Mouse (Mus musculus) hindbrain, embryonic 12.5 days (tissue): Measurements from ENCODE around the gene Pidd1. TPM values are rescaled to one million over a fixed set of nuclear protein-coding genes. Genes with fewer than 3 reads are reported as not detected.

ENCODE experiments used
- ATAC-seq: fragments of 200-750 bp; cut with Nextera tagmentation; 2 replicates; pipeline ENCODE4 v1.8.0; 2017; ENCODE audit warnings: moderate TSS enrichment; ENCODE audit not compliant: low FRiP score
- H3K27ac ChIP-seq: fragments of 300-500 bp; sonication (generic); 2 replicates; pipeline ENCODE4 v1.5.1; 2016; ENCODE audit warnings: mild to moderate bottlenecking
- H3K27me3 ChIP-seq: fragments of 300-500 bp; sonication (generic); 2 replicates; pipeline ENCODE4 v1.6.1; 2016; ENCODE audit warnings: mild to moderate bottlenecking
- H3K36me3 ChIP-seq: fragments of 300-500 bp; sonication (generic); 2 replicates; pipeline ENCODE4 v1.6.1; 2016; ENCODE audit warnings: mild to moderate bottlenecking
- H3K4me1 ChIP-seq: fragments of 300-500 bp; sonication (generic); 2 replicates; pipeline ENCODE4 v1.6.1; 2016
- H3K4me2 ChIP-seq: fragments of 300-500 bp; sonication (generic); replicated peaks from 2 replicates; pipeline ENCODE4 v1.6.1; 2016; ENCODE audit warnings: mild to moderate bottlenecking
- H3K4me3 ChIP-seq: fragments of 300-500 bp; sonication (generic); 2 replicates; pipeline ENCODE4 v1.5.1; 2016; ENCODE audit warnings: mild to moderate bottlenecking
- H3K9ac ChIP-seq: fragments of 300-500 bp; sonication (generic); 2 replicates; pipeline ENCODE4 v1.6.1; 2016; ENCODE audit warnings: mild to moderate bottlenecking, moderate library complexity
- H3K9me3 ChIP-seq: fragments of 300-500 bp; sonication (generic); replicated peaks from 2 replicates; pipeline ENCODE4 v1.6.1; 2016; ENCODE audit warnings: mild to moderate bottlenecking
- WGBS: fragments of 180-500 bp; shearing (Covaris S2); methylation state at CpG from one replicate; pipeline ENCODE4 v1.1.7; 2016; 5-methylcytosine and 5-hydroxymethylcytosine counted together
- polyA plus RNA-seq: library from polyadenylated mRNA; unstranded; fragments of >200 nt; fragmentation: Nextera tagmentation; extraction: Ambion mirVana; gene quantifications from 2 replicates; pipeline ENCODE4 v1.2.1, GENCODE M21; 2016

The Pidd1 gene
- 10.8 and 11.6 TPM in 2 replicates for polyA plus RNA-seq

- Histone ChIP-seq H3K27me3 (no peaks in the 10 kb centered on the region), H3K4me3 (peak within 1 kb of the TSS; percentile 39), H3K4me2 (peak within 1 kb of the TSS; percentile 72), H3K9ac (peak within 1 kb of the TSS; percentile 55), H3K9me3 (no peaks in the 10 kb centered on the region), H3K27ac (no peak within 1 kb of the TSS; the same call in 1 of the 2 replicates), H3K4me1 (peaks cover 30% of the 10 kb centered on the region), H3K36me3 (peaks cover 20% of the 10 kb centered on the region)
- no peak for ATAC-seq
- WGBS: under 1% methylated on average over 25 of the region's 25 CpGs
Measured at GRCm38 (mm10) chr7:141443828-141444237, at the start of gene Pidd1. Gene Pidd1 (minus strand): TSS chr7:141444025.

- H3K27ac ChIP-seq: no peak overlapping the region
- no peak overlapping the region for H3K4me3 ChIP-seq
- no peak for ATAC-seq
- no peak overlapping the region for H3K9ac ChIP-seq
- H3K4me1 ChIP-seq: no peaks in the 10 kb centered on the region
- WGBS: 83% methylated on average over 5 of the region's 5 CpGs
- H3K27me3 ChIP-seq: no peaks in the 10 kb centered on the region
- peaks cover 37% of the 10 kb centered on the region for H3K36me3 ChIP-seq
- H3K9me3 ChIP-seq: no peaks in the 10 kb centered on the region
- no peak overlapping the region for H3K4me2 ChIP-seq
Measured at GRCm38 (mm10) chr7:141492738-141493137, 48.9 kb upstream of the Pidd1 start.

- 82% methylated on average over 2 of the region's 2 CpGs for WGBS
- H3K27ac ChIP-seq: no peak overlapping the region
Measured at GRCm38 (mm10) chr7:141491151-141491550, 47.3 kb upstream of the Pidd1 start.

GRCm38 (mm10) chr7:141487141-141487540 is 43.3 kb upstream of the Pidd1 start:
- Histone ChIP-seq H3K4me3 (no peak overlapping the region), H3K4me2 (no peak overlapping the region), H3K9ac (no peak overlapping the region), H3K4me1 (peaks cover 15% of the 10 kb centered on the region), H3K27me3 (peaks cover 17% of the 10 kb centered on the region), H3K9me3 (no peaks in the 10 kb centered on the region), H3K27ac (no peak overlapping the region), H3K36me3 (peaks cover 5% of the 10 kb centered on the region; the same call in 1 of the 2 replicates)
- WGBS: 75% methylated on average over 7 of the region's 7 CpGs
- no peak for ATAC-seq

More at GRCm38 (mm10) chr7:141491151-141491550, 47.3 kb upstream of the Pidd1 start:
- Histone ChIP-seq H3K9me3 (no peaks in the 10 kb centered on the region), H3K36me3 (peaks cover 37% of the 10 kb centered on the region), H3K27me3 (no peaks in the 10 kb centered on the region), H3K4me3 (no peak overlapping the region), H3K4me1 (peaks cover 7% of the 10 kb centered on the region), H3K9ac (no peak overlapping the region), H3K4me2 (no peak overlapping the region)
- no peak for ATAC-seq

- 100% methylated on average over 1 of the region's 1 CpGs for WGBS
- peaks cover 21% of the 10 kb centered on the region for H3K4me1 ChIP-seq
- H3K36me3 ChIP-seq: no peaks in the 10 kb centered on the region
- no peak overlapping the region for H3K4me2 ChIP-seq
- no peak overlapping the region for H3K27ac ChIP-seq
- H3K9ac ChIP-seq: no peak overlapping the region
- no peak overlapping the region for H3K4me3 ChIP-seq
- ATAC-seq: no peak
- H3K27me3 ChIP-seq: peaks cover 18% of the 10 kb centered on the region
- H3K9me3 ChIP-seq: no peaks in the 10 kb centered on the region
Measured at GRCm38 (mm10) chr7:141486239-141486638, 42.4 kb upstream of the Pidd1 start.

- H3K27ac ChIP-seq: no peak overlapping the region
- peaks cover 25% of the 10 kb centered on the region for H3K4me1 ChIP-seq
- H3K36me3 ChIP-seq: no peaks in the 10 kb centered on the region
- no peak overlapping the region for H3K4me2 ChIP-seq
- H3K9me3 ChIP-seq: no peaks in the 10 kb centered on the region
- peaks cover 18% of the 10 kb centered on the region for H3K27me3 ChIP-seq
- no peak overlapping the region for H3K4me3 ChIP-seq
- H3K9ac ChIP-seq: no peak overlapping the region
- 85% methylated on average over 2 of the region's 2 CpGs for WGBS
- ATAC-seq: no peak
Measured at GRCm38 (mm10) chr7:141485606-141486005, 41.8 kb upstream of the Pidd1 start.

GRCm38 (mm10) chr7:141485186-141485585 is 41.4 kb upstream of the Pidd1 start:
- 71% methylated on average over 2 of the region's 2 CpGs for WGBS
- Histone ChIP-seq H3K27ac (no peak overlapping the region), H3K9ac (no peak overlapping the region), H3K36me3 (no peaks in the 10 kb centered on the region), H3K4me3 (no peak overlapping the region), H3K4me2 (no peak overlapping the region), H3K4me1 (peaks cover 25% of the 10 kb centered on the region), H3K9me3 (no peaks in the 10 kb centered on the region), H3K27me3 (peaks cover 18% of the 10 kb centered on the region)
- ATAC-seq: no peak

- peaks cover 18% of the 10 kb centered on the region for H3K27me3 ChIP-seq
- peaks cover 25% of the 10 kb centered on the region for H3K4me1 ChIP-seq
- no peak overlapping the region for H3K9ac ChIP-seq
- no peak overlapping the region for H3K4me3 ChIP-seq
- no peak overlapping the region for H3K4me2 ChIP-seq
- no peaks in the 10 kb centered on the region for H3K36me3 ChIP-seq
- no peak overlapping the region for H3K27ac ChIP-seq
- no peaks in the 10 kb centered on the region for H3K9me3 ChIP-seq
- ATAC-seq: no peak
- WGBS: 73% methylated on average over 5 of the region's 5 CpGs
Measured at GRCm38 (mm10) chr7:141484186-141485120, 40.6 kb upstream of the Pidd1 start.

GRCm38 (mm10) chr7:141483114-141483653 is 39.4 kb upstream of the Pidd1 start:
- H3K27me3 ChIP-seq: peaks cover 20% of the 10 kb centered on the region
- H3K4me2 ChIP-seq: peak overlapping the region; percentile 93
- peak overlapping the region; percentile 35 for H3K9ac ChIP-seq
- no peaks in the 10 kb centered on the region for H3K9me3 ChIP-seq
- H3K4me1 ChIP-seq: peaks cover 25% of the 10 kb centered on the region
- peak overlapping the region; percentile 64; the same call in 1 of the 2 replicates for H3K4me3 ChIP-seq
- H3K36me3 ChIP-seq: no peaks in the 10 kb centered on the region
- H3K27ac ChIP-seq: no peak overlapping the region
- ATAC-seq: no peak
- WGBS: 79% methylated on average over 5 of the region's 6 CpGs

GRCm38 (mm10) chr7:141482531-141483024 is 38.8 kb upstream of the Pidd1 start:
- Histone ChIP-seq H3K4me1 (peaks cover 24% of the 10 kb centered on the region), H3K4me3 (peak overlapping the region; percentile 64), H3K4me2 (peak overlapping the region; percentile 93), H3K9ac (peak overlapping the region; percentile 65), H3K9me3 (no peaks in the 10 kb centered on the region), H3K27me3 (peaks cover 26% of the 10 kb centered on the region), H3K27ac (no peak overlapping the region), H3K36me3 (no peaks in the 10 kb centered on the region)
- 5% methylated on average over 11 of the region's 11 CpGs for WGBS
- ATAC-seq: peak; percentile 14; the same call in 1 of the 2 replicates

- ATAC-seq: peak; percentile 58
- peak overlapping the region; percentile 93 for H3K4me2 ChIP-seq
- peak overlapping the region; percentile 17; the same call in 1 of the 2 replicates for H3K27ac ChIP-seq
- no peaks in the 10 kb centered on the region for H3K9me3 ChIP-seq
- WGBS: under 1% methylated on average over 81 of the region's 81 CpGs
- peak overlapping the region; percentile 65 for H3K9ac ChIP-seq
- H3K4me1 ChIP-seq: peaks cover 24% of the 10 kb centered on the region
- H3K4me3 ChIP-seq: peak overlapping the region; percentile 64
- peaks cover 34% of the 10 kb centered on the region for H3K27me3 ChIP-seq
- no peaks in the 10 kb centered on the region for H3K36me3 ChIP-seq
Measured at GRCm38 (mm10) chr7:141481498-141482401, 37.9 kb upstream of the Pidd1 start.
